Comparison of ENCODE assay signal across 8 mouse cellular contexts in genomic region chr5:35679256-35680155, GRCm38 (mm10). TPM values are rescaled to one million over a fixed set of nuclear protein-coding genes. Genes with fewer than 3 reads are reported as not detected.
DNase-seq lines count a peak whose midpoint lies in the region; ATAC-seq and TF ChIP-seq lines count a peak whose summit lies in the region.

Gene Htra3, minus strand, starts transcription at chr5:35679782.

- no peaks in the 10 kb centered on the region for H3K36me3 ChIP-seq in spleen, adult 2 months (ENCODE audit: control insufficient read depth, insufficient read depth, low read length)
- no peaks in the 10 kb centered on the region for H3K36me3 ChIP-seq in forebrain, embryonic 13.5 days (ENCODE audit: poor library complexity, severe bottlenecking)
- no peaks in the 10 kb centered on the region for H3K36me3 ChIP-seq in liver, embryonic 12.5 days
- no peaks in the 10 kb centered on the region for H3K36me3 ChIP-seq in neural tube, embryonic 14.5 days (ENCODE audit: control insufficient read depth, insufficient read depth, low read length)

- peaks cover 3% of the 10 kb centered on the region; the same call in 1 of the 2 replicates for H3K27me3 ChIP-seq in spleen, adult 2 months (ENCODE audit: control insufficient read depth, insufficient read depth, low read length)
- H3K27me3 ChIP-seq in forebrain, embryonic 13.5 days: peaks cover 46% of the 10 kb centered on the region
- H3K27me3 ChIP-seq in liver, embryonic 12.5 days (replicated peaks): peaks cover 54% of the 10 kb centered on the region
- H3K27me3 ChIP-seq in neural tube, embryonic 14.5 days (ENCODE audit: control insufficient read depth, insufficient read depth, low read length): peaks cover 24% of the 10 kb centered on the region
- no peaks in the 10 kb centered on the region for H3K27me3 ChIP-seq in cerebellum, adult 2 months (ENCODE audit: control insufficient read depth, insufficient read depth, low read length)

- intact Hi-C loops in heart, postnatal 14 days (cut with DNase I): loop anchor here (5.0 kb wide), 2 partner anchors 37 to 157 kb away; no protein-coding TSS in a partner anchor

- no peak for TF ChIP-seq CTCF in spleen, adult 2 months (IDR thresholded peaks at IDR 0.05; ENCODE audit: extremely low read depth, insufficient read depth, insufficient read length, insufficient replicate concordance)
- TF ChIP-seq CTCF in cerebellum, adult 2 months (IDR thresholded peaks at IDR 0.05; ENCODE audit: borderline replicate concordance, insufficient read depth, low read depth, low read length): no peak

- H3K4me2 ChIP-seq in forebrain, embryonic 13.5 days: peak within 1 kb of the TSS; percentile 57
- peak within 1 kb of the TSS; percentile 62 for H3K4me2 ChIP-seq in liver, embryonic 12.5 days
- peak within 1 kb of the TSS; percentile 47 for H3K4me2 ChIP-seq in neural tube, embryonic 14.5 days (ENCODE audit: low read depth, low read length)

- no peak within 1 kb of the TSS for H3K27ac ChIP-seq in spleen, adult 2 months (ENCODE audit: insufficient read depth, low read length)
- no peak within 1 kb of the TSS for H3K27ac ChIP-seq in forebrain, embryonic 13.5 days
- H3K27ac ChIP-seq in liver, embryonic 12.5 days: no peak within 1 kb of the TSS
- no peak within 1 kb of the TSS for H3K27ac ChIP-seq in neural tube, embryonic 14.5 days (ENCODE audit: low read depth, low read length)
- no peak within 1 kb of the TSS for H3K27ac ChIP-seq in cerebellum, adult 2 months (ENCODE audit: insufficient read depth, low read length)

- no peak for TF ChIP-seq POLR2A in spleen, adult 2 months (IDR thresholded peaks at IDR 0.05; ENCODE audit: low read depth, low read length)
- no peak for TF ChIP-seq POLR2A in cerebellum, adult 2 months (IDR thresholded peaks at IDR 0.05; ENCODE audit: borderline replicate concordance, insufficient read depth, low read length)

- H3K9me3 ChIP-seq in forebrain, embryonic 13.5 days (replicated peaks): no peaks in the 10 kb centered on the region
- H3K9me3 ChIP-seq in liver, embryonic 12.5 days (replicated peaks): no peaks in the 10 kb centered on the region
- H3K9me3 ChIP-seq in neural tube, embryonic 14.5 days (ENCODE audit: control insufficient read depth, low read length): no peaks in the 10 kb centered on the region

- DNase-seq in spleen, adult 2 months (ENCODE audit: low read depth in 1 of 2, low spot score in 2 of 2): no peak
- no peak for DNase-seq in spleen, postnatal 14 days (ENCODE audit: low spot score in 2 of 2)
- DNase-seq in heart, postnatal 14 days: peak; percentile 72 to 78
- no peak for DNase-seq in cerebellum, adult 2 months

- 12% methylated on average over 38 of the region's 42 CpGs for WGBS in spleen, adult 2 months
- WGBS in forebrain, embryonic 13.5 days: 8% methylated on average over 37 of the region's 42 CpGs
- 8% methylated on average over 42 of the region's 42 CpGs for WGBS in liver, embryonic 12.5 days (ENCODE audit: insufficient replicate concordance)
- 11% methylated on average over 36 of the region's 42 CpGs for WGBS in neural tube, embryonic 14.5 days
- WGBS in cerebellum, adult 2 months: 7% methylated on average over 42 of the region's 42 CpGs

- no peaks in the 10 kb centered on the region for H3K4me1 ChIP-seq in spleen, adult 2 months (ENCODE audit: control insufficient read depth, insufficient read depth, insufficient read length)
- peaks cover 6% of the 10 kb centered on the region; the same call in 1 of the 2 replicates for H3K4me1 ChIP-seq in forebrain, embryonic 13.5 days
- 0 out of 2 replicates have a peak, but pooled peaks cover 4% of the 10 kb centered on the region for H3K4me1 ChIP-seq in liver, embryonic 12.5 days
- peaks cover 6% of the 10 kb centered on the region; the same call in 1 of the 2 replicates for H3K4me1 ChIP-seq in neural tube, embryonic 14.5 days (ENCODE audit: control insufficient read depth, insufficient read depth, low read length)
- no peaks in the 10 kb centered on the region for H3K4me1 ChIP-seq in cerebellum, adult 2 months (ENCODE audit: control insufficient read depth, insufficient read depth, low read length)

- ATAC-seq in forebrain, embryonic 13.5 days: no peak
- ATAC-seq in liver, embryonic 12.5 days: no peak
- no peak for ATAC-seq in neural tube, embryonic 14.5 days (ENCODE audit: low read depth)
- ATAC-seq in inflammation-experienced regulatory T-cells, adult 6 months: no peak

- peak within 1 kb of the TSS; percentile 47; the same call in 1 of the 2 replicates for H3K9ac ChIP-seq in forebrain, embryonic 13.5 days
- H3K9ac ChIP-seq in liver, embryonic 12.5 days: peak within 1 kb of the TSS; percentile 28; the same call in 1 of the 2 replicates
- peak within 1 kb of the TSS; percentile 28; the same call in 1 of the 2 replicates for H3K9ac ChIP-seq in neural tube, embryonic 14.5 days (replicated peaks; ENCODE audit: low read depth, low read length)

- no peak within 1 kb of the TSS for H3K4me3 ChIP-seq in spleen, adult 2 months (ENCODE audit: extremely low read depth, insufficient read depth, insufficient read length)
- H3K4me3 ChIP-seq in forebrain, embryonic 13.5 days: peak within 1 kb of the TSS; percentile 31
- peak within 1 kb of the TSS; percentile 36 for H3K4me3 ChIP-seq in liver, embryonic 12.5 days
- peak within 1 kb of the TSS; percentile 27 for H3K4me3 ChIP-seq in neural tube, embryonic 14.5 days (ENCODE audit: low read depth, low read length)
- no peak within 1 kb of the TSS for H3K4me3 ChIP-seq in cerebellum, adult 2 months (replicated peaks; ENCODE audit: insufficient read depth, low read depth, low read length)

RNA-seq across cellular contexts. Expression of gene Htra3, which starts in this region (rescaled TPM):
- polyA plus RNA-seq in spleen, adult 2 months (2012; rRNA removed): 20.6 and 22.7 TPM in 2 replicates
- 6.3 and 6.8 TPM in 2 replicates for polyA plus RNA-seq in forebrain, embryonic 13.5 days (2015; fragmentation: Nextera tagmentation; extraction: Ambion mirVana)
- total RNA-seq in heart, postnatal 14 days (2021): 100 to 1,000 TPM; 108 to 149 TPM
- 1.2 and 1.4 TPM in 2 replicates for polyA plus RNA-seq in liver, embryonic 12.5 days (2016; fragmentation: Nextera tagmentation; extraction: Ambion mirVana)
- 12.6 and 20.4 TPM in 2 replicates for polyA plus RNA-seq in neural tube, embryonic 14.5 days (2014; fragmentation: Nextera tagmentation; extraction: Ambion mirVana)
- polyA plus RNA-seq in inflammation-experienced regulatory T-cells, adult 6 months (2017; shearing (Covaris generic)): not detected
- polyA plus RNA-seq in cerebellum, adult 2 months (2012; rRNA removed): 7.1 and 9.5 TPM in 2 replicates

Comparison
In these comparisons a context has a peak if more than half of its experiments do, and no peak if none do; other contexts are left out.
1. DNase-seq: peak in heart, postnatal 14 days (2 of 2); none in spleen, adult 2 months (0 of 2), spleen, postnatal 14 days (0 of 2) and cerebellum, adult 2 months (0 of 2).
2. H3K4me3 ChIP-seq: peak in forebrain, embryonic 13.5 days (single experiment), liver, embryonic 12.5 days (single experiment) and neural tube, embryonic 14.5 days (single experiment); none in spleen, adult 2 months (single experiment) and cerebellum, adult 2 months (single experiment).
3. Peak in every context shown above with its lines, with median percentiles within 50 percentile points of each other: H3K4me2 ChIP-seq and H3K9ac ChIP-seq.